Mouse (Mus musculus): ENCODE results near the gene Syne4.

GRCm38 (mm10) chr7:30281522-30281921 lies 33.1 kb upstream of the Syne4 start:
- TF ChIP-seq POLR2A (IDR thresholded peaks at IDR 0.05; ENCODE audit: low read depth, low read length), result no peak
- TF ChIP-seq CTCF (IDR thresholded peaks at IDR 0.05; ENCODE audit: extremely low read depth, insufficient read depth, insufficient read length, insufficient replicate concordance), result no peak
